Mouse (Mus musculus) liver, embryonic 13.5 days (tissue): Measurements from ENCODE around the gene Mrgprb1. TPM values are rescaled to one million over a fixed set of nuclear protein-coding genes. Genes with fewer than 3 reads are reported as not detected.
"Not testable (repeated sequence)": the region's sequence is repeated elsewhere in the genome, so short reads cannot be mapped to it uniquely, and the experiment has no call there.

ENCODE experiments used
- ATAC-seq: fragments of 200-750 bp; cut with Nextera tagmentation; 2 replicates; pipeline ENCODE4 v1.8.0; 2017; ENCODE audit warnings: low read depth, mild to moderate bottlenecking, moderate number of reproducible peaks, moderate library complexity
- DNase-seq: peaks from one replicate; pipeline ENCODE4 v3.0.0; 2022
- H3K27ac ChIP-seq: fragments of 300-500 bp; sonication (generic); 2 replicates; pipeline ENCODE4 v1.5.1; 2015; ENCODE audit warnings: moderate library complexity, mild to moderate bottlenecking, inconsistent platforms
- H3K27me3 ChIP-seq: fragments of 300-500 bp; sonication (generic); 2 replicates; pipeline ENCODE4 v1.6.1; 2015; ENCODE audit warnings: mild to moderate bottlenecking, inconsistent platforms
- H3K36me3 ChIP-seq: fragments of 300-500 bp; sonication (generic); 2 replicates; pipeline ENCODE4 v1.6.1; 2015; ENCODE audit warnings: mild to moderate bottlenecking, inconsistent platforms
- H3K4me1 ChIP-seq: fragments of 300-500 bp; sonication (generic); replicated peaks from 2 replicates; pipeline ENCODE4 v1.6.1; 2015; ENCODE audit warnings: inconsistent platforms
- H3K4me2 ChIP-seq: fragments of 300-500 bp; sonication (generic); 2 replicates; pipeline ENCODE4 v1.6.1; 2015; ENCODE audit warnings: inconsistent platforms, mild to moderate bottlenecking, moderate library complexity
- H3K4me3 ChIP-seq: fragments of 300-500 bp; sonication (generic); replicated peaks from 2 replicates; pipeline ENCODE4 v1.5.1; 2015; ENCODE audit warnings: mild to moderate bottlenecking, inconsistent platforms
- H3K9ac ChIP-seq: fragments of 300-500 bp; sonication (generic); 2 replicates; pipeline ENCODE4 v1.6.1; 2015; ENCODE audit warnings: mild to moderate bottlenecking, inconsistent platforms
- H3K9me3 ChIP-seq: fragments of 300-500 bp; sonication (generic); replicated peaks from 2 replicates; pipeline ENCODE4 v1.6.1; 2016; ENCODE audit warnings: inconsistent platforms
- WGBS: fragments of 180-500 bp; shearing (Covaris S2); methylation state at CpG from one replicate; pipeline ENCODE4 v1.1.7; 2015; ENCODE audit not compliant: insufficient replicate concordance; 5-methylcytosine and 5-hydroxymethylcytosine counted together
- polyA plus RNA-seq: library from polyadenylated mRNA; unstranded; fragments of >200 nt; fragmentation: Nextera tagmentation; extraction: Ambion mirVana; gene quantifications from 2 replicates; pipeline ENCODE4 v1.2.1, GENCODE M21; 2015

Mrgprb1 gene
- polyA plus RNA-seq, result not detected in 2 replicates

GRCm38 (mm10) chr7:48456242-48456641 lies at the start of gene Mrgprb1:
TSS of gene Mrgprb1 (minus strand) at chr7:48456342.
- H3K9ac ChIP-seq, result no peak within 1 kb of the TSS
- no peak within 1 kb of the TSS for H3K27ac ChIP-seq
- H3K36me3 ChIP-seq, result no peaks in the 10 kb centered on the region
- no peaks in the 10 kb centered on the region for H3K4me1 ChIP-seq
- DNase-seq (no peak), ATAC-seq (no peak)
- no peak within 1 kb of the TSS for H3K4me3 ChIP-seq
- peaks cover 5% of the 10 kb centered on the region; the same call in 1 of the 2 replicates for H3K9me3 ChIP-seq
- no peaks in the 10 kb centered on the region for H3K27me3 ChIP-seq
- H3K4me2 ChIP-seq, result no peak within 1 kb of the TSS
- 61% methylated on average over 3 of the region's 3 CpGs for WGBS

- Histone ChIP-seq H3K4me1 (no peaks in the 10 kb centered on the region), H3K9ac (no peak within 1 kb of the TSS), H3K27me3 (no peaks in the 10 kb centered on the region), H3K27ac (no peak within 1 kb of the TSS), H3K4me3 (no peak within 1 kb of the TSS), H3K9me3 (no peaks in the 10 kb centered on the region), H3K4me2 (no peak within 1 kb of the TSS), H3K36me3 (no peaks in the 10 kb centered on the region)
- DNase-seq (no peak), ATAC-seq (no peak)
Observed at GRCm38 (mm10) chr7:48499221-48499620, 43.1 kb upstream of the Mrgprb1 start, which contains the start of gene Mrgprx2. TSS of gene Mrgprx2 (minus strand) at chr7:48499321.

- Histone ChIP-seq H3K4me1 (no peaks in the 10 kb centered on the region), H3K4me3 (no peak overlapping the region), H3K27ac (no peak overlapping the region), H3K36me3 (no peaks in the 10 kb centered on the region), H3K4me2 (no peak overlapping the region), H3K27me3 (no peaks in the 10 kb centered on the region), H3K9me3 (0 out of 2 replicates have a peak, but pooled peaks cover 4% of the 10 kb centered on the region), H3K9ac (no peak overlapping the region)
- DNase-seq, result no peak
- whole genome bisulfite sequencing, result 28% methylated on average over 3 of the region's 3 CpGs
- no peak for ATAC-seq
Observed at GRCm38 (mm10) chr7:48436581-48436980, 19.6 kb downstream of the Mrgprb1 start.

- not testable (repeated sequence) for DNase-seq, H3K4me3 ChIP-seq, H3K27me3 ChIP-seq, ATAC-seq, H3K9me3 ChIP-seq, H3K9ac ChIP-seq, H3K4me2 ChIP-seq, H3K27ac ChIP-seq, H3K36me3 ChIP-seq, H3K4me1 ChIP-seq
- 67% methylated on average over 3 of the region's 3 CpGs for WGBS
Observed at GRCm38 (mm10) chr7:48435936-48436335, 20.2 kb downstream of the Mrgprb1 start.

Other genes starting within 250 kb of the Mrgprb1 start
- not detected in 2 replicates for gene Mrgprb8, start 67.8 kb downstream of the Mrgprb1 start, polyA plus RNA-seq
- not detected in 2 replicates for gene Mrgprx2, start 43.0 kb upstream of the Mrgprb1 start, polyA plus RNA-seq
- gene Mrgprb2, start 101.7 kb upstream of the Mrgprb1 start, polyA plus RNA-seq, result not detected in 2 replicates
- gene Mrgprb3, start 187.5 kb upstream of the Mrgprb1 start, polyA plus RNA-seq, result not detected in 2 replicates